Mouse (Mus musculus) midbrain, embryonic 13.5 days (tissue): ENCODE results near the gene Rsl24d1. TPM values are rescaled to one million over a fixed set of nuclear protein-coding genes. Genes with fewer than 3 reads are reported as not detected.
"Not testable (repeated sequence)": the region's sequence is repeated elsewhere in the genome, so short reads cannot be mapped to it uniquely, and the experiment has no call there.

ENCODE experiments used
- ATAC-seq: fragments of 200-750 bp; cut with Nextera tagmentation; 2 replicates; pipeline ENCODE4 v1.8.0; 2017; ENCODE audit warnings: mild to moderate bottlenecking, moderate TSS enrichment, moderate library complexity
- H3K27ac ChIP-seq: fragments of 300-500 bp; sonication (generic); 2 replicates; pipeline ENCODE4 v1.5.1; 2015; ENCODE audit warnings: inconsistent platforms, mild to moderate bottlenecking, moderate library complexity
- H3K27me3 ChIP-seq: fragments of 300-500 bp; sonication (generic); 2 replicates; pipeline ENCODE4 v1.6.1; 2015; ENCODE audit warnings: mild to moderate bottlenecking, inconsistent platforms
- H3K36me3 ChIP-seq: fragments of 300-500 bp; sonication (generic); 2 replicates; pipeline ENCODE4 v1.6.1; 2015; ENCODE audit warnings: mild to moderate bottlenecking, inconsistent platforms
- H3K4me1 ChIP-seq: fragments of 300-500 bp; sonication (generic); replicated peaks from 2 replicates; pipeline ENCODE4 v1.6.1; 2015; ENCODE audit warnings: inconsistent platforms
- H3K4me2 ChIP-seq: fragments of 300-500 bp; sonication (generic); replicated peaks from 2 replicates; pipeline ENCODE4 v1.6.1; 2015; ENCODE audit warnings: moderate library complexity, mild to moderate bottlenecking, inconsistent platforms
- H3K4me3 ChIP-seq: fragments of 300-500 bp; sonication (generic); replicated peaks from 2 replicates; pipeline ENCODE4 v1.5.1; 2015; ENCODE audit warnings: mild to moderate bottlenecking, inconsistent platforms
- H3K9ac ChIP-seq: fragments of 300-500 bp; sonication (generic); replicated peaks from 2 replicates; pipeline ENCODE4 v1.6.1; 2015; ENCODE audit warnings: mild to moderate bottlenecking, inconsistent platforms
- H3K9me3 ChIP-seq: fragments of 300-500 bp; sonication (generic); 2 replicates; pipeline ENCODE4 v1.6.1; 2016; ENCODE audit warnings: mild to moderate bottlenecking, inconsistent platforms
- WGBS: fragments of 180-500 bp; shearing (Covaris S2); methylation state at CpG from one replicate; pipeline ENCODE4 v1.1.7; 2015; 5-methylcytosine and 5-hydroxymethylcytosine counted together
- polyA plus RNA-seq: library from polyadenylated mRNA; unstranded; fragments of >200 nt; fragmentation: Nextera tagmentation; extraction: Ambion mirVana; gene quantifications from 2 replicates; pipeline ENCODE4 v1.2.1, GENCODE M21; 2015

Gene Rsl24d1
- polyA plus RNA-seq, result 120 and 123 TPM in 2 replicates

DNA sequence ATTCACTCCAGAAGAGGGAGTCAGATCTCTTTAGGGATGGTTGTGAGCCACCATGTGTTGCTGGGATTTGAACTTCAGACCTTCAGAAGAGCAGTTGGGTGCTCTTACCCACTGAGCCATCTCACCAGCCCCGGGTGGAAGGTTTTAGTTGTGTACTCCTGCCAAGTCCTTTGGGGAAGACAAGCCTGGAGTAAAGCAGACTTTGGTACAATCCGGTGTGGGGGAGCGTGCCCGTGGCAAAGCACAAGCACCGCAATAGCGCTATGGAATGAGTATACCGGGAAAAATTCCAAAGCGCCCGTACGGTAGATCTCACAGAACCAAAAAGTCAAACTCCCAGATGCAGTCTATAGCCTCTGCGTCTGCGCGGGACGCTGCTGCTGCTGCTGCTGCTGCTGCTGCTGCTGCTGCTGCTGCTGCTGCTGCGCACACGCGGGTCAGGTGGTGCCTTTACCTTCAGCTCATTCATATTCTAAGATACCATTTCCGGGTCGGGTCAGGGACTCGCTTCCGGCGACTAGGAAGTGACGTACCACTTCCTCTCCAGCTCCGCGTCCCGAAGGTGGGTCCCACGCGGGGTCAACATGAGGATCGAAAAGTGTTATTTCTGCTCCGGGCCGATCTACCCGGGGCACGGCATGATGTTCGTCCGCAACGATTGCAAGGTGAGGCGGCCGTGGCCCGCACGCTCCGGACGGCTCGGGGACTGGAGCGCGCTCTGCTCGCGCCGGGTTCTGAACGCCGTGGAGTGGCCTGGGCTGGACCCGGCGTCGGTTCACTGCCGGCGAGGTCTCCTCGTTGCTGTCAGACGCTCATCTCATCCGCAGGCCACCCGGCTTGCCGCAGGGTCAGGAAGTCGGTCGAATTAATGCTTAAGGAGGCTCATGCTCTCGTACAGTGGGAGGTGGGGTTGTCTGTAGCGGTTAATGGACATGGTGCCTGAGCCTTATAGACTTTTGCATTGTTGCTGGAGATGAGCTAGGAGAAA lies at the start of gene Rsl24d1:
TSS of gene Rsl24d1 (plus strand) at position 508 of the 988 bp plus-strand sequence.
- under 1% methylated on average over 64 of the region's 64 CpGs for WGBS
- peak; percentile 99 for ATAC-seq
- H3K36me3 ChIP-seq, result peaks cover 27% of the 10 kb centered on the region

GRCm38 (mm10) chr9:73063621-73064290 lies 49.5 kb upstream of the Rsl24d1 start:
- H3K4me3 ChIP-seq, result no peak overlapping the region
- no peak overlapping the region for H3K27ac ChIP-seq
- ATAC-seq, result no peak
- no peaks in the 10 kb centered on the region for H3K36me3 ChIP-seq
- H3K4me1 ChIP-seq, result peaks cover 19% of the 10 kb centered on the region
- H3K4me2 ChIP-seq, result peak overlapping the region; percentile 37
- no peaks in the 10 kb centered on the region for H3K9me3 ChIP-seq
- 37% methylated on average over 15 of the region's 15 CpGs for WGBS
- no peak overlapping the region for H3K9ac ChIP-seq
- H3K27me3 ChIP-seq, result no peaks in the 10 kb centered on the region

More for the DNA sequence above, at the start of gene Rsl24d1:
- peaks cover 10% of the 10 kb centered on the region for H3K4me1 ChIP-seq
- peaks cover 9% of the 10 kb centered on the region for H3K27me3 ChIP-seq
- peak within 1 kb of the TSS; percentile 97 for H3K4me3 ChIP-seq
- H3K27ac ChIP-seq, result peak within 1 kb of the TSS; percentile 80
- peak within 1 kb of the TSS; percentile 83 for H3K9ac ChIP-seq
- H3K4me2 ChIP-seq, result peak within 1 kb of the TSS; percentile 77
- no peaks in the 10 kb centered on the region for H3K9me3 ChIP-seq

DNA sequence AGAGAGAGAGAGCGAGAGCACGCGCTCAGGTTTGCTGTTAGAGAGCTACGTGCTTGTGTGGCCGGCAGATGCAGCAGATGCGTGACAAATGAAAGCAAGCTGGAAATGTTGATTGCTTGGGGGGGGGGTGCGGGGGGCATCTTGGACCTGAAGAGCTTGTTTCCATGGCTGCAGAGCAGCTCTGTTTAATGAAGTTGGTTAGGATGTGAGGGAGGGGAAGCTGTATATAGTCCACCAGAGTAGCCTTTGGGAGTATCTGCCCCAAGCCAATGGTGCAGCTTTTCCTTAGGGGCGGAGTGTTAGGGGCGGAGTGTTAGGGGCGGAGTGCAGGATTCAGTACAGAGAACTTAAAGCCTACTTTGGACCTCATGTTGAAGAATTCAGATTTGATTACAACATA lies 46.1 kb upstream of the Rsl24d1 start:
- peak; percentile 73 for ATAC-seq
- Histone ChIP-seq H3K27ac (0 out of 2 replicates have a peak overlapping the region, but pooled peaks have one; percentile 19), H3K4me2 (peak overlapping the region; percentile 12; the same call in 1 of the 2 replicates), H3K36me3 (no peaks in the 10 kb centered on the region), H3K4me3 (no peak overlapping the region), H3K9ac (0 out of 2 replicates have a peak overlapping the region, but pooled peaks have one; percentile 4), H3K4me1 (peaks cover 19% of the 10 kb centered on the region), H3K9me3 (no peaks in the 10 kb centered on the region), H3K27me3 (no peaks in the 10 kb centered on the region)
- 27% methylated on average over 10 of the region's 10 CpGs for WGBS

DNA sequence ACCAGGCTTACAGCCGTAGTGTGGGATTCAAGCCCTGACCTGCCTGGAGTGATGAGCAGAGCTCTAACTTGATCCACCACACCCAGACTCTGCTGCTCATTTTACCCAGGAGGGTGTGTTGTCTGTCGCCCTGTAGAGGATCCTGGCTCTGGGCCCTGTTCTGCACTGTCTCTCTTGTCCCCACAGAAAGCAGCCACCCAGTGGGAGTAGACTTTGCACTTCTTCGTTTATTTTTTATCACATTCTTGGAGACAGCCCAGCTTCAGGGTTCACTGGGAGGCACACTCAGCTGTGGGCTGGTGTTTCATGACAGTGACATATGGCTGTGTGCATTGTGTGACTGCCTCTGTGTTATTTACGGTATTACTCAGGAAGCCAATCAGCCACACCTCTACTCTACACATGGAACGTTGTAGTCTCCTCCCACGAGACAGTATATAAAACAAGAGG lies 45.0 kb upstream of the Rsl24d1 start:
- H3K27me3 ChIP-seq, result no peaks in the 10 kb centered on the region
- H3K27ac ChIP-seq, result no peak overlapping the region
- no peaks in the 10 kb centered on the region for H3K9me3 ChIP-seq
- peaks cover 19% of the 10 kb centered on the region for H3K4me1 ChIP-seq
- 78% methylated on average over 6 of the region's 6 CpGs for WGBS
- H3K9ac ChIP-seq, result no peak overlapping the region
- H3K36me3 ChIP-seq, result no peaks in the 10 kb centered on the region
- no peak for ATAC-seq
- H3K4me3 ChIP-seq, result no peak overlapping the region
- no peak overlapping the region for H3K4me2 ChIP-seq

DNA sequence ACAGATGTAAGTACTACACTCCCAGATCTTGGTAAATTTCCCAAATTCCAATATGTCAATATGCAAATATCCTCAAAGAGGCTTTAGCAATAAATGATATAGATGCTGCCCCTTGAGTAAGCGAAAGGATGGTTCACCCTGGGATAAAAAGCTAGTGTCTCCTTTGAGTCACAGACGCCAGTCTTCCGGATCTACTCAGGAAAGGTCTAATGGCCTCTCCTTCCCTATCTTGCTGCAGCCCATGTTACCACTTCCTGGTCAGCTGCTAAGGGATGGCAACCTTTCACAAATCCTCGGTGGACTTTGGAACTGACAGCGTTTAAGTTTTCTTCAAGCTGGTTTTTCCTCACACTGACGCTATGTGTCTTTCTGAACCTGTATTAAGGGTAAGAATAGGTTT lies 44.5 kb upstream of the Rsl24d1 start:
- WGBS, result 90% methylated on average over 6 of the region's 6 CpGs
- Histone ChIP-seq H3K27ac (no peak overlapping the region), H3K9me3 (no peaks in the 10 kb centered on the region), H3K4me3 (no peak overlapping the region), H3K9ac (no peak overlapping the region), H3K4me2 (no peak overlapping the region), H3K27me3 (no peaks in the 10 kb centered on the region), H3K4me1 (peaks cover 14% of the 10 kb centered on the region), H3K36me3 (no peaks in the 10 kb centered on the region)
- no peak for ATAC-seq

DNA sequence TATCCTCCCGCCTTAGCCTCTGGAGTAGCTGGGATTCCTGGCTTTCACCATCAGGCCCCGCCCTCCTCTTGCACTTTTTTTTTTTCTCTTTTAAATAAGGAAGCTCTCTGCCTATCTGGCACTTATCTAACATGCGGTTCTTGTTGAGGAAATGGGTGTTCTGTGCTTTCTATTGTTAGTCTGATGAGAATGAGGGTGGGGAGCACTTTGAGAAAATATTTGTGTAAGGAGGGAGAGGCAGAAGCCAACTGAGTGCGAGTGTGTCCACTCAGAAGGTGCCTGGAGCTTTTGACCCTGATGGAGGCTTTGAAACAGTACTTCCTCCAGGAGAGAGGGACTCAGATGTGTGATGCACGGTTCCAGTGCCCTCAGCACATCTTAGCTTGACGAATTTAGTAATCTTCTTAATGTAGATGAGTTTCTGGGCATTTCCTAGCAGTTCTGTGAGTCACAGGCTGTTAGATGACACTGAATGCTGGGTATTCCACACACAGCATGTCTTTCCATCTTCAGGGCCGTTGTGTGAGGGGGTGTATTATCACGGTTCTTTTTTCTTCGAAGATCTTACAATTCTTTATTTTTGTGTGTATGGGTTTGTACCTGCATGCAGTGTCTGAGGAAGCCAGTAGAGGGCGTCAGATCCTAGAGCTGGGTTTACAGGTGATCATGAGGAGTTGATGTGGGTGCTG lies 42.1 kb upstream of the Rsl24d1 start:
- Histone ChIP-seq H3K36me3 (no peaks in the 10 kb centered on the region), H3K27me3 (no peaks in the 10 kb centered on the region), H3K4me1 (peaks cover 11% of the 10 kb centered on the region), H3K9ac (no peak overlapping the region), H3K4me3 (no peak overlapping the region), H3K9me3 (no peaks in the 10 kb centered on the region), H3K4me2 (no peak overlapping the region), H3K27ac (no peak overlapping the region)
- no peak for ATAC-seq
- WGBS, result 73% methylated on average over 10 of the region's 10 CpGs

DNA sequence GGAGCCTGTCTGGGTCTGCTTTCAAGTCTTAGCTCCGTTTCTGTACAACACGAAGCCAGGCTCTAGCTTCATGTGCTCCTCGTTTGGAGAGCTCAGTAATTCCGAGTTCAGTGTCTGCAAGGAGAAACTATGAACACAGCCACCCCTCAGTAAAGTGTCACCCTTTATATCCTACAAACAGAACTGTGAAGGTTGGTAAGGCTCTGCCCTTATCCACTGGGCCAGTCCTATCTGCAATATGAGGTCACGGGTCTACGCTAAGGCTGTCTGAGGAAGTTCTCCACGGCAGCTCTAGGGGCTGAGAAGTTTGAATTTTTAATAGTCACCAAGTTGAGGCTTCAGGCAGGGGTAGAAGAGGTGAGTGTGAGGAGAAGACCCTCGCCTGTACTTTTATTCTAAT lies 40.8 kb upstream of the Rsl24d1 start:
- no peaks in the 10 kb centered on the region for H3K27me3 ChIP-seq
- no peaks in the 10 kb centered on the region for H3K9me3 ChIP-seq
- H3K4me3 ChIP-seq, result no peak overlapping the region
- 81% methylated on average over 8 of the region's 8 CpGs for WGBS
- H3K27ac ChIP-seq, result no peak overlapping the region
- H3K36me3 ChIP-seq, result no peaks in the 10 kb centered on the region
- H3K4me1 ChIP-seq, result peaks cover 5% of the 10 kb centered on the region
- no peak overlapping the region for H3K9ac ChIP-seq
- no peak for ATAC-seq
- no peak overlapping the region for H3K4me2 ChIP-seq

- Histone ChIP-seq H3K27ac (no peak overlapping the region), H3K4me2 (no peak overlapping the region), H3K36me3 (no peaks in the 10 kb centered on the region), H3K4me1 (no peaks in the 10 kb centered on the region), H3K27me3 (no peaks in the 10 kb centered on the region), H3K9me3 (no peaks in the 10 kb centered on the region), H3K4me3 (no peak overlapping the region), H3K9ac (no peak overlapping the region)
- 91% methylated on average over 5 of the region's 5 CpGs for WGBS
- ATAC-seq, result no peak
These were observed 40.1 kb upstream of the Rsl24d1 start for GRCm38 (mm10) chr9:73073169-73073568.

DNA sequence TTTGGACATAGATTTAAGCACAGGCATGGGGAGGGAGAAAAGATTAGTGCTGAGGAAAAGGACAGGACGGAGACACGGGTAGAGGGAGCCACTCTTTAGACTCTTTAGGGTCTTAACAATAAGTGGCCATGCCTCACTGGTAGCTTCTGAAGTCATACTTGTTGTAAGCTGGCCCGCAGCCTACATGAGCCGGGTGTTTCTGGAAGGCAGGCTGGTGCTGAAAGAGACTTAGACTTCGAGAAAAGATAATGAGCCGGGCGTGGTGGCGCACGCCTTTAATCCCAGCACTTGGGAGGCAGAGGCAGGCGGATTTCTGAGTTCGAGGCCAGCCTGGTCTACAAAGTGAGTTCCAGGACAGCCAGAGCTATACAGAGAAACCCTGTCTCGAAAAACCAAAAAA lies 33.9 kb upstream of the Rsl24d1 start:
- H3K36me3 ChIP-seq, H3K4me2 ChIP-seq, H3K27me3 ChIP-seq, ATAC-seq, H3K9ac ChIP-seq, H3K4me3 ChIP-seq, H3K9me3 ChIP-seq, H3K4me1 ChIP-seq, H3K27ac ChIP-seq: not testable (repeated sequence)
- 80% methylated on average over 11 of the region's 12 CpGs for WGBS

DNA sequence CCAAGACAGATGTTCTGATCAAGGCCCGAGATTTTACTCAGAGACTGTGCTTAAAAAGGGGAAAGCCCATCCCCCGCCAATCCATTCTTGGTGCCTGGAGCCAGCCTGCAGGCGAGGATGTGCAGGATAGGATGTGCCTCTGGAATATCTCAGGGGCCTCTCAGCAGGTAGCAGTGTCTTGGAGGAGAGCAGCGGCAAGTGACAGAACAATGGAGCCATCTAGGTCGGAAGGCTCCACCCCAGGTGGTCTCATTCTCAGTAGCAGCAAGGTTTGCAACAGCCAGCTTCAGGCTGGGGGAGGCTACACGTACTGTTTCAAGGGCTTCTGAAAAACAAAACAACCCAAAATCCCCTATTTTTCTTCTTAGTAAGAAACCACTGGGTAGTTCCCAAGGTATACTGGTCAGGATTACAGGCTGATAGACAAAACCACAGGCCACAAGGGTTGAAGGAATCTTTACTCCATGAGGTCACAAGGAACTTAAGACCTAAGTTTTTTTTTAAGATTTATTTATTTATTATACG lies 33.4 kb upstream of the Rsl24d1 start:
- Histone ChIP-seq H3K4me1 (no peaks in the 10 kb centered on the region), H3K27me3 (no peaks in the 10 kb centered on the region), H3K4me2 (no peak overlapping the region), H3K27ac (no peak overlapping the region), H3K4me3 (no peak overlapping the region), H3K9me3 (no peaks in the 10 kb centered on the region), H3K9ac (no peak overlapping the region), H3K36me3 (no peaks in the 10 kb centered on the region)
- WGBS, result 37% methylated on average over 7 of the region's 7 CpGs
- ATAC-seq, result no peak

DNA sequence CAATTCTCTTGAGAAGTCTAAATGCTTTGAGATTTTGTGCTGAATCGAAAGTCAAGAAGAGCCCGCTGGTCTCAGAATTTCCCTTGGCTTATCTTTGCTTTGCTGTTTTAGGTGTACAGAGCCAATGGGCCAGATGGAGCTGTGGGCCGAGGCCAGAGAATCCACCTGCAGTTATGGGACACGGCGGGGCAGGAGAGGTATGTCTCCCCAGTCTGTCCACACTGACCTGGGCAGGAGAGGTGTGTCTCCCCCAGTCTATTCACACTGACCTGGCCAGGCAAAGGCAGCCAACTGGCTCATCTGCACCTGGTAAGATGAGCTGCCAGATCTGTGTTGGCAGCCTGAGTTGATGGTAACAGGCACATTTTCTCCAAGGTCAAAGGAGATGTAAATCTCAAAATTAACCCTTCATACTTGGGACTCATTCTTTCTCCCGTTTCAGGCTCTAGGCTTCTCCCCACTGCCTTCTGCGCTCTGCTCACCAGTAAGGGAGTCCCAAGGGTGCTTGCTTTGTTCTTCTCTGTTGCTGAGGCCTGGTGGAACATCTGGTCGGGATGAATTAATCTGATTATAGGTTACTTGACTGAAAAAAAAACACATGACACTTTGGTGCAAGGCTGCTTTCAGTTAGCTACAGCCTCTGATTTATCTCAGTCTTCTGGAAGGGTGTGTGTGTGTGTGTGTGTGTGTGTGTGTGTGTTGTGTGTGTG lies 30.8 kb upstream of the Rsl24d1 start:
- WGBS, result 79% methylated on average over 8 of the region's 8 CpGs
- no peaks in the 10 kb centered on the region for H3K9me3 ChIP-seq

More for the DNA sequence above, 30.8 kb upstream of the Rsl24d1 start:
- no peak for ATAC-seq
- H3K36me3 ChIP-seq, result no peaks in the 10 kb centered on the region
- no peaks in the 10 kb centered on the region for H3K27me3 ChIP-seq
- H3K9ac ChIP-seq, result no peak overlapping the region
- no peak overlapping the region for H3K27ac ChIP-seq
- H3K4me3 ChIP-seq, result no peak overlapping the region
- no peaks in the 10 kb centered on the region for H3K4me1 ChIP-seq
- no peak overlapping the region for H3K4me2 ChIP-seq
